Mouse (Mus musculus) natural killer cell, adult 2 months (primary cell): ENCODE data around the gene Adgrv1.

ENCODE experiments used
- DNase-seq, 2 experiments: peaks; one replicate each; pipeline ENCODE4 v3.0.0; 2022; ENCODE audit warnings: low spot score in 2 of 2

Adgrv1 gene

DNA sequence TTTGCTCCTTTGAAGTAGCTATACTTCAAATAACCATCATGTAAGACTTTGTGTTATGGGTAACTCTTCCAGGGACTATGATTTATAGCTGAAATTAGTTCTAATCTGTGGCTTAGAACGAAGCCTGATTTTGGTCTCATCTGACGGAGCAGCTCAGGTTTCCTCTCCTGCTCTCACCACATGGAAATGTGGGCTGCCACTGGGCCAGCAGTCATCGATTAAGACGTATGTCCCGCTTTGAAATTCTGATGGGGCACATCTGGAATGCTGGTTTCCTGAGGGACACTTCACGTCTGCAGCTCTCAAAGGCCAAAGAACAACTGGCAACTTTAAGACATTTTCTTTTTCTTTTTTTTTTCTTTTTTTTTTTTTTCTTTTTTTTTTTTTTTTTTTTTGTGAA is 207.8 kb downstream of the Adgrv1 start:
- DNase-seq, result no peak

DNA sequence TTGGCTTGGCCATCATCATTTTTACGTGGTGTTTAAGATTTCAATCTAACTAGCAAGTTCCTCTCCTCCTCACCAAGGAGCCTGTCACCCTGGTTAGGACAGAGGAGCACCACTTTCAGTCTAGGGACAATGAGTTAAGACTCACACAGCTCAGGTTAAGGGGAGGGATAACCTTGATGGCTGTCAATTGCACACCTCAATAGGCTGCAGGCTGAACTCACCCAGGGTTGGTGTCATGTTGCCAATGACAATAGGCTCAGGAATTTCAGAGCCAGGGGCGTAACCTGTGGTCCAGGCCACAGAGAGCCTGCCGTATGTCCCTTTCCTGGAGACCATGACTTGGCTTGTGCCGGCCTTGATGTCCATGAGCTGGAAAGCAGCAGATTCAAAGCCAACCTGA is 209.0 kb downstream of the Adgrv1 start:
- no peak for DNase-seq

DNA sequence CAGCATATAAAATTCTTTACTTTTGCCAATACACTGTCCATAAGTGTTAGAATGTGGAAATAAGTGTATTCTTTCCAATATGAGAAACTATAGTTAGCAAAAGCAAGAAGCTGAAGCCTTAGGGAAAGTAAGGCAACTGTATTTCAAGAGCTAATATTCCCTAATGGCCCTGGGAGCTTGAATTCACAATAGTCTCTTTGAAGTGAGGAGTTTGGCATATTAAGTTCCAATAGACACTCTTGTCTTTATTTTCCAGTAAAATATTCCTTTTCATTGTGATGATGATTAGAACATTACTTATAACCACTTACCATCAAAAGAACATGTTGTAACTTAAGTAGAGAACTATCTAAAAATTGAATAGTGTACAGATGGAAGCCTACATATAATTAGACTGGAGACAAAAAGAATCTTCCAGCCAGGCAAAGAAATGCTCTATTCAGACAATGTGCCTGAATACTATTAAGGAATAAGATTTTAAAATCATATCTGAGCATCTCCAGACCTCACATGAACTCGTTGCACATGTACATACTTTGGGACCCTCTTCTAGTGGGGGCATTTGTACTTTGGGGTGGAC is 225.0 kb downstream of the Adgrv1 start:
- no peak for DNase-seq

DNA sequence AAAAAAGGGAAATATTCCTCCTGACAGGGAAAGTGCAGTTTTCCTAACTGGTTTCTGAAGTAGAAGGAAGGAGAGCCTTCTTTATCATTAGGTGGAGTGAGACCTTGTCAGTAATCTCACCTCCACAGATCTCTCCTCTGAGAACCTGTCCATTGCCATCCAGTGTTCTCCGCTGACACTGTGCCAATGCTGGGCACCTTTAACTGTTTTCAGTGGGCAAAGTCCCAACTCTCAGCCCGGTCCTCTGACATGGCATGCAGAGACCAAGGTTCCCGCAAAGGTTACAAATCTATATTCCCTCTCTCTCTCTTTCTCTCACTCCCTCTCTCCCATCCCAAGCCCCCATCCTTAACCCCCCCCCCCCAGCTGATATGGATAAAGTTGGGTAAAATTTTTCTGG is 230.1 kb downstream of the Adgrv1 start:
- DNase-seq, result no peak

GRCm38 (mm10) chr13:81402191-81402590 is 230.8 kb downstream of the Adgrv1 start:
- DNase-seq, result no peak

GRCm38 (mm10) chr13:81401742-81402141 is 231.2 kb downstream of the Adgrv1 start:
- DNase-seq, result no peak

DNA sequence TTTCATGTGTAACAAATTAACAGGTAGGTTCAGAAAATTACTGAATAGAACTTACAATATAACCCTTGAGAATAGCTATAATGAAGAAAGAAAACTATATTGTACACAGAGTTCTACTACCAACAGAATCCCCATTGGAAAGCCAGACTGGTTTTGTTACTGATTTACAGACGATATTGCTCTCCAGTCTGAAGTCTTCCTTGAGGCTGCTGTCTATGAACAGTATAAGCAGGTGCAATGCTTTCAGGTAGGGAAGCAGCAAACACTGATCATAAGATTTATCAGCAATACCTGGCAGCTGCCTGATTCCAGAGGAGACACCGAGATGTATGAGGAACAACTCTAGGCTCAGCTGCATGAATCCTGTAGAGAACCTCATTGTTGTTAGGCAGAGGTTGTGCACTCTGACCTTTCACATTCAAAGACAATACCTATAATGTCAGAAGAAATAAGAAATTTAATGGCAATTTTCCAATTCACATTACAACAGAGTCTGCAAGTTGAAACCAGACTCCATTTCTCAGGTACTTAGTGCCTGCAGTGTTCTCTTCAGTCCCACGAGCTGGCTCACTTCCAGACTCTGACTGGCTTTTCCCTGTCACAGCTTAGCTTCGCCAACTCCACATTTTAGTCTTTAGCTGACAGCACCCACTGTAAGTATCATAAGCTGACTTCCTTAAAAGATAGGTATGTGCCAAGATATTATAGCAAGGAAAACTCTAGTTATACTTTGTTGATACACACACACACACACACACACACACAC is 247.2 kb downstream of the Adgrv1 start:
- no peak for DNase-seq

DNA sequence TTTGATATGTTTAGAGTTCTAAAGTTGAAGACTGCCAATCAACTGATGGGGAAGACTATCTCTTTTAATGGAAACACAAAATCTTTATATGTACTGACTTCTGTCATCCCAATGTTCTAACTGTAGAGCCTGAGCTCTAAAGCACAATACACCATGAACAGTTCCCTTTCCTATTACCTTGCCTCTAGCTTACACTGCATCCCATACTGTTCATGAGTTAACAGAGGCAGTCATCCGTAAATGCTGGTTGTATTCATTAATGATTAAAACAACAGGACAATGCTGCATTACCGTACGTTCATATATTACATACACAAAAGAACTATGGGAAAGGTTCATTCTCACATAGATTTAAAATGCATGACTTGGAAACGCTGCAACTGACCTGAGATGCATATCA is 251.1 kb downstream of the Adgrv1 start:
- DNase-seq, result no peak

DNA sequence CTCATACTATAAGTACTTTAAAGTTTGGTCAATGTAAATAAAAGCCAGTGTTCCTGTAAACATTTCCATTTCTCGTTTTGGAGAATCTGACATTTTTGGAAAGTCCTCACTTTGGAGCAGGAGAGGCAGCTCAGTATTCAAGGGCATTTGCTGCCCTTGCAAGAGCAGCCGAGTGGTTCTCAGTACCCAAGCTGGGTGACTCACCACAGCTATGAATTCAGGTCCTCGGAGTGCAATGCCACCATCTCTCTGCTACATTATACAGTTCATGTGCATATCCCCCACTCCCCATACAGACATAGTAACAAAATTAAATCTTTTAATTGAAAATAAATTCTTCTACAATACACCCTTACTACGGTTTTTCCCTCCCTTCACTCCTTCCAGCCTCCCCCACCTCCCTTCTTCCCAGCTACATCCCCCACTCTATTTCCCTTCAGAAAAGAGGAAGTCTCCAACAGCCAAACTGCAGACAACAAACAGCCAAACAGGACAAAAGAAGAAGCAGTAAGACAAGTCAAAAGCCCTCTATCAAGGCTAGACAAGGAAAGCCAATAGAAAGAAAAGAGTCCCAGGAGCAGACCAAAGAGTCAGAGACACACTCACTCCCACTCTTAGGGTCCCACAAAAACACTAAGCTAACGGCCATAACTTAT is 262.0 kb downstream of the Adgrv1 start:
- no peak for DNase-seq

- DNase-seq, result no peak
Observed at GRCm38 (mm10) chr13:81370196-81370595, 262.8 kb downstream of the Adgrv1 start.

DNA sequence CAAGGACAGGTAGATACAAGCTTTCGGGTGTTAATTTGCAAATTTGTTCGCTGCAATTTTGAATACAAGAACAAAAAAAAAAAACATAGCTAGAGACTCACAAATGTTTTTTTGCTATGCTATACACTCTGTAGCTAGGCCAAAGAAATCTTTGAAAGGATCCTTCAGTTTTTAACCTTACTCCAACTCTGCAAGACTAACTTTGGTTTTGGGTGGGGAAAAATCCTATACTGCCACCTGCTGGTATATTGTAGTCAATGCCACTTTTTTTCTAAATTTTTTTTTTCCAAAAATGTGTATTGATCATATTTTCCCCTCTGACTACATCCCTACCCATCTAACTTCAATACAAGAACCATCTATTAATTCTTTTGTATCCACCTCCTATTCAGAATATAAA is 263.4 kb downstream of the Adgrv1 start:
- no peak for DNase-seq

DNA sequence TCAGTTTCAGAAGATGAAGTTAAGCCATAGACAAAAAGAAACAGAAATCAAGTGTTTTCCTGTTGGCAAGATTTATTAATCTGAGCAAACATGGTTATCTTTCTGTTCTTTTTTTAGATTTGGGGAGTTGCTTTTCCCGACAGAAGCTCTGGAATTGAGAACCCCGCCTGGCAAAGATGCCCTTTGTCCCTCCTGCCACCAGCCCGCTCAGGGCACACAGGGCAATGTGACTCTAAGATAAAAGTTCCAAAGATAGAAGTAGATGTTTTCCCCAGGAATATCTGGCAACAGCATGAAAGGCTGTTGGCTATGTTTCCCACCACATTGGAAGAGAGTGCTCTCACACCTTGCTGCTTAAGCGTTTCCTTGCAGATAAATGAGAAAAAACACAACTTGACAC is 264.0 kb downstream of the Adgrv1 start:
- DNase-seq, result no peak

DNA sequence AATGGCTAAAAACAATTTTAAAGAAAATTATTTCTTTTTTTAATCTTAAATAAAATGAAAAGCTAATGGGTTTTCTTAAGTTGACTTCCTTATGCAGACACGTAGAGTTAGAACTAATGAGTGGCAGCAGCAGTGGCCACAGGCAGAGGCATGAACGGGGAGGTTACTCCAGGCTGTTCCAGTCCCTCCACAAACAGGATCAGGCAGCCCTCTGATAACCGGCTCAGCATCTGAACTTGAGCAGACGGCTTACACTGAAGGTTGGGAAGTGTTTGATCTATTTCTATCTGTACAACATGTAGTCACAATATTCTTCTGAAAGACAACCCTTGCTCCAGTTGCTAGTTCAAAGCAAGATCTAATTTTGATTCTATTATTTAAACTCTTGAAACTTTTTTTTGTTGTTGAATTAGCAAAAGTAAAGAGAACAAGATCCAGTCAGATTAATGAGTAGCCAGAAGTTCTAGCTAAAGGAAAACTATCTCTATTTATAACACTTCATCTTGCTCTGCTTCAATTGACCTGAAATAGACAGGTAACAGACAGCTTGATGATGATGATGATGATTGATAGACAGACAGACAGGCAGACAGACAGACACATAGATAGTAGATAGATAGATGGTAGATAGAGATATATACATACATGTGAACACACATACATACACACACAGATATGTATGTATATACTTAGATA is 265.1 kb downstream of the Adgrv1 start:
- DNase-seq, result no peak

DNA sequence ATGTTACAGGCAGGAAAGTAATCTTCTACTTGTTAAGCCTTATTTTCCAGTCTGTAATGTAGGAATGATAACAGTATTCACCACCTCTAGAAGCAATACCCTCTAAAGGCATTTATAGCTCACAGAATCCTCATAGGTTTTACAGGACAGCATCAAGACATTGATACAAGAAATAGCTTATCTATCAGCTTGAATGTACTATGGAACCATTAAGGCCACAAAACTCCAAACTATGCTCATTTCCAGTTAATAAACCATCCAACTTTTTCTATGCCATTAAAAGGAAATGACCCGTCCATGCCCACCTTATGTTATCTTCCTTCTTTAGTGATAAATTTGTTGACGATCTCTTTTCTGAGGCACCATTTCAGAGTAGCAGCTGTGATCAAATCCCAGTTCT is 272.6 kb downstream of the Adgrv1 start:
- DNase-seq, result no peak

DNA sequence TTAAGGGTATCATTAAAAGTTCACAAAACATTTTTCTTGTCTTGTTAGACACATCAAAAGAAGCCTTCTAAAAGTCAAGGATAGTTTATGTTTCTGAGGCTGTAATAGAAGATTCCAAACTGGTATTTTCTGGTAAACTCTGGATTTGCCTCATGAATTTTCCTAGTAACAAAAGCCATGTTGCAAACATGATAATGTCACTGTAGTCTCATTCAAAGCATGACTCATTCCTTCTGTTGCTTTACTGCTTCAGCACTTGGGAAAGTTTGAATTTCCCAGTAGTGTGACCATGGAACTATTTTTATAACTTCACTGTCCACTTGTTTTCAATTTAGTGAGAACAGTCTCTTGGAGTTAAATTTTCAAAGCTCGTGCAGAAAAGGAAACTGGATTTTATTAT is 274.2 kb downstream of the Adgrv1 start:
- DNase-seq, result no peak

DNA sequence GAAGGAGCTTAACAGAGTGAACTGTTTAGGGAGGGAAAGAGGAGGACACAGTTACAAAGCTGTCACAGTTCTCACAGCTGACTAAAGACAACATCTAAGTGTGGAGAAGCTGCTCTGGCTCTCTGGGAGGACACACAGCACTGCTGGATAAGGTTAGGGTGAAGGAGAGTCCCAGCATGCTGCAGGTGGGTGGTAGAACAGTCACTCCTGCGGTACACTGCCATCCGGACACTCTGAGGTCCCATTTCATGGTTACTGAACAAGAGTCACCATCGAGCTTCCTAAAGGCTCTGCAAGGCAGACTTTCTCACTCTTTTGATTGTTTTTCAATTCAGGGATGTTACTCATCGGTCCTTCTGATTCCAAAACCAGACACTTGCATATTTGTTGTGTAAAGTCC is 274.6 kb downstream of the Adgrv1 start:
- DNase-seq, result no peak

DNA sequence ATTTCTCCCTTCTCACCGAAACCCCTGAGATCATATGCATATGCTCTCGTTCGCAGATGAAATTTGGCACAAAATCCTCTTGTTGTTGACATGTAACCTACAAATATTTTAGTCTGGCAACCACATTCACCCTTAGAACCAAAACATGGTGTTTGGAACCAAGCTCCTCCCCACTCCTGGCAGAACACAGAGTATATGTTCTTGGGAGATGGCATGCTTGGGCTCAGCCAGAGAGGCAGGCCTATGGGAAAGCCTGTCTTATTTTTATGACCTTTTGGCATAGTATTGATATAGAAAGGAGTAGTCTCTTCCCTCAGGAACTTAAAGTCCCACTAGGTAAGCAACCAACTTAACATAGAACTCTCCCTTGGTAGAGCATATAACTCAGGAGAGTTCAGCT is 275.7 kb downstream of the Adgrv1 start:
- DNase-seq, result no peak

- no peak for DNase-seq
Observed at GRCm38 (mm10) chr13:81354587-81354986, 278.4 kb downstream of the Adgrv1 start.

DNA sequence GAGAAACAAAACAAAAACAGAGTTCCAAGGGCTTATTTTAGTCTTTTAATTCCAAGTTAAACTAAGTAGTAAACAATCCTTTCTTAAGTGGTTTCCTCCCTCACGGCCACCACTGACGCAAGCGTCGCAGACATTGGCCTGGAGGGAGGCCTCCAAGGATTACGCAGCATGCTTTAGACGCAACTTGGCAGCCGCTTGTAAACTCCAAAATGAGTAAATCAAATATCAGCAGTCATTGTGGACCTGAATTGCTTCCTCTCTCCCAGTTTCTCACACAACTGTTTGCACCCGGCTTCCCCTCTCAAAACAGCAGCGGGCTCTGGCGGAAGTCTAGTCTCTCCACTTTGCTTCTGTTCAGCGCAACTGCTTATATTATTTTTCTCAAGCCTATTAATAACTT is 280.7 kb downstream of the Adgrv1 start:
- DNase-seq, result peak in 1 of 2 experiments; percentile 25

- DNase-seq, result peak in 1 of 2 experiments; percentile 21
Observed at GRCm38 (mm10) chr13:81351462-81352155, 281.3 kb downstream of the Adgrv1 start.

- peak in 1 of 2 experiments; percentile 3 for DNase-seq
Observed at GRCm38 (mm10) chr13:81347261-81347980, 285.5 kb downstream of the Adgrv1 start.
